Mouse (Mus musculus): ENCODE measurements around the gene Osbp2. TPM values are rescaled to one million over a fixed set of nuclear protein-coding genes. Genes with fewer than 3 reads are reported as not detected.
A peak's percentile ranks its signal among the peaks of the same experiment; 100 is the strongest.

Gene Osbp2
- polyA plus RNA-seq, 1 experiment from 2014 or later: 14.6 TPM

DNA sequence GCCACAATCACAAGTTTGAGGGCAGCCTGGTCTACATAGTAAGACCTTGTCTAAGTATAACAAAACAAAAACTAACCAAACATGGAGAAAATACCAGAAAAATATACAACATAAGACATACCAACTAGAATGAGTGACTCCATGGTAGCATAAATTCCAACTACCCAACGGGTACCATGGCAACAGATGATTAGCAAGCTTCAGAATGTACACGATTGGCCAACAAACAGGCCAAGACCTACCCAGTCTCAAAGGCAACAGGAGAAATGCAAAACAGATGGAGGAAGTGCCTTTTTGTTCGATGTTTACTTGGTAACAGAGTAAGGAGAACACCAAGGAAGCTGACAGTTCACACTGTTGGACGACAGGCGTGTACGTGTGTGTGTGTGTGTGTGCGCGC is 96.7 kb downstream of the Osbp2 start:
- Histone ChIP-seq H3K9me3 (no peaks in the 10 kb centered on the region), H3K4me2 (replicated peaks) (no peak overlapping the region), H3K4me3 (no peak overlapping the region), H3K4me1 (peaks cover 8% of the 10 kb centered on the region), H3K9ac (replicated peaks) (no peak overlapping the region), H3K27me3 (peaks cover 8% of the 10 kb centered on the region; the same call in 1 of the 2 replicates), H3K27ac (replicated peaks) (no peak overlapping the region), H3K36me3 (no peaks in the 10 kb centered on the region)
- WGBS: 81% methylated on average over 8 of the region's 8 CpGs
- no peak for ATAC-seq (replicated peaks)

DNA sequence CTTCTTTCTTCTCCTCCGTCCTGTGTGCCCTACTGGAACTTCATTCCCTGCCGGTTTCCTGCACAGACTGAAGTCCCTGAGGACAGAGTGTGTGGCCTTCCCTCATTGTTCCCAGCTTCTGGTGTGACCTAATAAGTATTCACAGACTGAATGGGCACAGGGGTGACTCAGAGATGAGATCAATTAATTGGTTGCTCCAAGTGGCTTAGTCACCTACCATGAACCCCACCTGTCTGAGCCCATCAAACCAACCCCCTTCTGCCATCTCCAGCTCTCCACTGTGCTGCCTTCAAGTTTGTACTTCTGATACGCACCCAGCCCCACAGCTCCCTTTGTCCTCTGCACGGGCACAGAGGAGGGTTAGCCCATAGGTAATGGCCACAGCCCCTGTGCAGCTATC is 99.4 kb downstream of the Osbp2 start:
- no peak for ATAC-seq (replicated peaks)
- no peak overlapping the region for H3K27ac ChIP-seq (replicated peaks)
- peaks cover 17% of the 10 kb centered on the region for H3K4me1 ChIP-seq
- no peak overlapping the region for H3K4me2 ChIP-seq (replicated peaks)
- H3K36me3 ChIP-seq: no peaks in the 10 kb centered on the region
- WGBS: 24% methylated on average over 4 of the region's 4 CpGs
- peaks cover 24% of the 10 kb centered on the region; the same call in 1 of the 2 replicates for H3K27me3 ChIP-seq
- no peaks in the 10 kb centered on the region for H3K9me3 ChIP-seq
- H3K4me3 ChIP-seq: no peak overlapping the region
- no peak overlapping the region for H3K9ac ChIP-seq (replicated peaks)

DNA sequence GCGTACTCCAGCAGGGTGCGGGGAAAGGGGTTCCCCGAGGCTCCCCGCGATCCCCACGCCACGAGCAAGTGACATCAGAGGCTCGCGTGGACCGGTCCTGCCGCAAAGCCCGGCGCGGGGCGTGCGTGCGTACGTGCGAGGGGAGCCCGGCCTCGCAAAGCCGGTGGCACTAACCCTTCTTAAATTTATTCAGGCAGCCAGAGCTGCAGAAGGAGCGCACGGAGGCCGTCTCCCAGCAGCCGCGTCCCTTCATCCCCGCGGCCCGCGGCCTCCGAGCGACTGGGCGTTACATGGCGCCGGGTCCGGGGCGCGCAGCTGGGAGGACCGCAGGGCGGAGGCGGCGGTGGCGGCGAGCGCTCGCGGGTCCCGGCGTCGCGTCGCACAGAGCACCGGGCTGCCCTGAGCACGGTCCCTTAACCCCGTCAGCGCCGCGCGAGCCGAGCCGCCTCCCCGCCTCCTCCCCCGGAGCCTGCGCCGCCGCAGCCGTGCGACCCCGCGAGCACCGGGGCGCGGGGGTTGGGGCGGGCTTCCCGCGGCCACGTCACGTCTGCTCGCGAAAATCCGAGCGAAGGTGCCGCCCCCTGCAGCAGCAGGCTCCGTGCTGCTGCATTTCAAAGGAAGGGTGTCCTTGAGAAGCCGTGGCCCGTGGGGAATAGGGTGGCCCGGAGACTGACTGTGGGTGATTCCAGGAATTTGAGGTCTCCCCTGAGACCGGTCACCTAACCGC is 101.8 kb downstream of the Osbp2 start:
- under 1% methylated on average over 65 of the region's 90 CpGs for WGBS
- Histone ChIP-seq H3K9me3 (no peaks in the 10 kb centered on the region), H3K36me3 (no peaks in the 10 kb centered on the region), H3K4me1 (peaks cover 17% of the 10 kb centered on the region), H3K27me3 (peaks cover 24% of the 10 kb centered on the region; the same call in 1 of the 2 replicates), H3K4me3 (peak overlapping the region; percentile 67), H3K4me2 (replicated peaks) (peak overlapping the region; percentile 96), H3K27ac (replicated peaks) (peak overlapping the region; percentile 53), H3K9ac (replicated peaks) (peak overlapping the region; percentile 71)
- peak; percentile 82 for ATAC-seq (replicated peaks)

DNA sequence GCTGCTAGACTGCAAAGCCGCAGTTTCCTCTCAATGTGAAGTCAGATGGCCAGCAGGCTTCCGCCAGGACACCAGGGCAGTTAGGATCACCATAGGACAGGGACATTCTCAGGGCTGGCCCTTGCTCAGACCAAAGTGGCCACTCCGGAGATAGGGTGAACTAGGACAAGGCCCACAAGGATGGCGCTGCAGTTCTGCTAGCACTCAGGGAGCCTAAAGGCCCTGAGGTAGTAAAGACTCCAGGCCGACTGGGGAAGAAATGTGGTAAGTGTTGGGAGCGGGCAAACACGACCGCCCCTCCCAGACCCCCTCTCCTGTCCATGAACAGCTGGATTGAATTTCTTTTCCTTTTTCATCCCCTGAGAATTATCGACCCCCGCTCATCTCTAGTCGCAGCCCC is 102.4 kb downstream of the Osbp2 start:
- Histone ChIP-seq H3K4me3 (peak overlapping the region; percentile 67), H3K9ac (replicated peaks) (peak overlapping the region; percentile 71), H3K4me1 (peaks cover 17% of the 10 kb centered on the region), H3K9me3 (no peaks in the 10 kb centered on the region), H3K4me2 (replicated peaks) (peak overlapping the region; percentile 96), H3K27me3 (peaks cover 24% of the 10 kb centered on the region; the same call in 1 of the 2 replicates), H3K27ac (replicated peaks) (no peak overlapping the region), H3K36me3 (no peaks in the 10 kb centered on the region)
- peak; percentile 9; the same call in 1 of the 2 replicates for ATAC-seq (replicated peaks)
- 9% methylated on average over 11 of the region's 11 CpGs for WGBS

DNA sequence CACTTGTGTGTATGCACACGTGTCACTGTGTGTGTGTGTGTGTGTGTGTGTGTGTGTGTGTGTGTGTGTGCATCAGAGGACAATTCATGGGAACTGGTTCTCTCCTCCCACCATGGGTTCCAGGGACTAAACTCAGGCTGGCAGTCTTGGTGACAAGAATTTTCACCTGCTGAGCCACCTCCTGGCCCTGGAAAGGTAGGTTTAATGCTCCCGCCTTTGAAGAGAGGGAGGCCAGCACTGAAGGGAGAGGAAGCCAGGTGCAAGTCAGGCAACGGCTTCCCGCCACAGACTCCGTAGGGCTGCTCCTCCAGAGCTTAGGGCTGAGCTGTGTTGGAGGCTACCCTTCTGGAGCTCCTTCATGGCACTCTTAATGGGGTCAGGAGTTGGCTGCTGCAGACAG is 104.3 kb downstream of the Osbp2 start:
- H3K27me3 ChIP-seq: peaks cover 24% of the 10 kb centered on the region; the same call in 1 of the 2 replicates
- H3K36me3 ChIP-seq: no peaks in the 10 kb centered on the region
- H3K9me3 ChIP-seq: no peaks in the 10 kb centered on the region
- no peak overlapping the region for H3K9ac ChIP-seq (replicated peaks)
- WGBS: 81% methylated on average over 5 of the region's 5 CpGs
- ATAC-seq (replicated peaks): no peak
- no peak overlapping the region for H3K27ac ChIP-seq (replicated peaks)
- peaks cover 16% of the 10 kb centered on the region for H3K4me1 ChIP-seq
- H3K4me3 ChIP-seq: no peak overlapping the region
- H3K4me2 ChIP-seq (replicated peaks): no peak overlapping the region

DNA sequence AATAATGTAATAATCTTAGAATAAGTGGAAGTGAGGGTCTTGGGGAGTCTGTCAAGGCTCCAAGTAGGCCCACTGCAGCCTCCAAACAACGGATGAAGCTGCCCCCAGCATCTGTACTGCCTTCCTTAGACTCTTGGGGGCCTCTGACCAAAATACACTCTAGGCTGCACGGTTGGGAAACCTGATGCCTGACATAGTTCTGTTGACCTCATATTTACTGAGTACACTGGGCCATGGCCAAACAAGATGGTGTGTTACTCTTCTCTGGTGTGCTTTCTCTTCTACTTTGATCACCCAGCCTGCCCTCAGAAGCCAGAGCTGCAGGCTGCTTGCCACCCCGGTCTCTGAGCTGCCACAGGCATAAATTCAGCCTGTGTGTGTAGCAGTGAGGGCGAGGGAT is 108.4 kb downstream of the Osbp2 start:
- Histone ChIP-seq H3K9ac (replicated peaks) (no peak overlapping the region), H3K4me2 (replicated peaks) (no peak overlapping the region)
- WGBS: 73% methylated on average over 4 of the region's 4 CpGs

DNA sequence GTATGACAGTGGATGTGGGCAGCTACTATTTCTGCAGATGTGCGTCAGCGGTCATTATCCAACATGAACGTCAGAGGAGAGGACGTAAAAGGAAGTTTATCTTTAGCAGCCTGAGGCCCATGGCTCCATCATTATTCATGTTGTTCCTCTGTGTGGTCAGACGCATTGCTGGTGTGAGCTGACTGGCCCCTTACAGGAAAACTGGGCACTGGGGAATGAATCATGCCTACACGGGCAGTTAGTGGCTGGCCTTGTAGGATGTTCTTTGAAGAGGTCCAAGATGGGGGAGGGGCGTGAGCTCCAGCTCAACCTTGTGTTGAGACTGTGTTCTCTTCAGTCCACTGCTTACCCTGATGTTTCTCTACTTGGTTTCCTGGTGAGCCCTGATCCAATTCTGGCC is 109.0 kb downstream of the Osbp2 start:
- Histone ChIP-seq H3K4me3 (no peak overlapping the region), H3K27me3 (0 out of 2 replicates have a peak, but pooled peaks cover under 1% of the 10 kb centered on the region), H3K36me3 (no peaks in the 10 kb centered on the region), H3K4me1 (no peaks in the 10 kb centered on the region), H3K27ac (replicated peaks) (no peak overlapping the region), H3K4me2 (replicated peaks) (no peak overlapping the region), H3K9me3 (no peaks in the 10 kb centered on the region), H3K9ac (replicated peaks) (no peak overlapping the region)
- 83% methylated on average over 7 of the region's 7 CpGs for WGBS
- ATAC-seq (replicated peaks): no peak

More for the DNA sequence above, 108.4 kb downstream of the Osbp2 start:
- H3K27ac ChIP-seq (replicated peaks): no peak overlapping the region
- H3K4me3 ChIP-seq: no peak overlapping the region
- no peaks in the 10 kb centered on the region for H3K9me3 ChIP-seq
- no peaks in the 10 kb centered on the region for H3K36me3 ChIP-seq
- 0 out of 2 replicates have a peak, but pooled peaks cover 7% of the 10 kb centered on the region for H3K27me3 ChIP-seq
- no peaks in the 10 kb centered on the region for H3K4me1 ChIP-seq
- ATAC-seq (replicated peaks): no peak

DNA sequence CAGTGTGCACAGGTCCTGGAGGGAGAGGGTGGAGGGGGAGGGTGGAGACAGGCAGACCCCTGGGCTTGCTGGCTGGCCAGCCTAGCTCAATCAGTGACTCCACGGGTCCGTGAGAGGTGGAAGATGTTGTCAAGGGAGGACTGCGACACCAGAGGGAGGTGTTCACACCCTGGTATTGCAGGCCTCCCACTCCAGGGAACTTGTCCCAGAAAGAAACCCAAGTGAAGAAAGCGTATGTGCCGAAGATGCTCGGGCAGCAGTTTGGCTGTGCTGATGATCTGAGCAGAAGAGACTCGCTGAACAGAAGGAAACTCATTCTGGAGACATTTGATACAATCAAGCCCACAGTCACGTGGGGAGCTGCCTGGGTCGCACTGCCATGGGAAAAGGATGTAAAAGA is 109.8 kb downstream of the Osbp2 start:
- Histone ChIP-seq H3K27ac (replicated peaks) (no peak overlapping the region), H3K9ac (replicated peaks) (no peak overlapping the region), H3K36me3 (no peaks in the 10 kb centered on the region), H3K4me1 (no peaks in the 10 kb centered on the region), H3K9me3 (no peaks in the 10 kb centered on the region), H3K27me3 (no peaks in the 10 kb centered on the region), H3K4me3 (no peak overlapping the region), H3K4me2 (replicated peaks) (no peak overlapping the region)
- no peak for ATAC-seq (replicated peaks)
- 66% methylated on average over 9 of the region's 9 CpGs for WGBS

DNA sequence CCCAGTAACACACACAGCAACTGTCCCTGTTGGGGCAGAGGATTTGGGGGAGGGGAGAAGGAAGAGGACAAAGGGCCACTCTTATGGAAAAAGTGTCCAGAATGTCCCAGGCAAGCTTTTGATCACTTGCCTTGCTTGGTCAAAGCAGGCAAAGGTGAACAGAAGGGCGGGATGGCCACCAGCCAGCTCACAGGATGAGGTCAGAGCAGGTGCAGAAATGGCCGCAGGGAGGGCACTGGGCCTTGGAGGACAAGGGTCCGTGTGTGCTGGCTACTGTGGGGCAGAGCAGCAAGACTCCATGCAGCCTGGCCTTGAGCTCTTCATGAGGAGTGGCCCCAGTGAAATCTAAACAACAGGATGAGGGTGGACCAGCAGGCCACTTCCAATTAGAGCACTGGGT is 110.9 kb downstream of the Osbp2 start:
- no peaks in the 10 kb centered on the region for H3K4me1 ChIP-seq
- no peaks in the 10 kb centered on the region for H3K36me3 ChIP-seq
- no peak overlapping the region for H3K27ac ChIP-seq (replicated peaks)
- H3K27me3 ChIP-seq: no peaks in the 10 kb centered on the region
- H3K4me3 ChIP-seq: no peak overlapping the region
- H3K4me2 ChIP-seq (replicated peaks): no peak overlapping the region
- no peak for ATAC-seq (replicated peaks)
- no peak overlapping the region for H3K9ac ChIP-seq (replicated peaks)
- no peaks in the 10 kb centered on the region for H3K9me3 ChIP-seq
- WGBS: 69% methylated on average over 3 of the region's 3 CpGs

DNA sequence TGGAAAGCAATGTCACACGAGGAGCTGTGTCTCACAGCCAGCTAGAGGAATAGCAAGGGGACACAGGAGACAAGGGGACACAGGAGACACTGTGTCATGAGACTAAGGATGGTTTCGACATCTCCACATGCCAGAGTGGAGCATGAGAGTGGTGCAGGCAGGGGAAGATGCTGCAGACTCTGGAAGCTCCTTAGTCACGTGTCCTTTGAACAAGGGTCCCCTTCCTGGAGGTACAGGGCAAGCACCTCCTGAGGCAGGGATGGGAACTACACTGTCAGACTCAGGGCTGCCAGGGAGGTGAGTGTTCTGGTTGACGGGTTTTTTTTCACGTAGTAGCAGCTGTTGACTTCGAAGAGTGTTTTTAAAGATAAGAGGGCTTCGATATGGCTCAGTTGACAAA is 113.9 kb downstream of the Osbp2 start:
- Histone ChIP-seq H3K9me3 (no peaks in the 10 kb centered on the region), H3K9ac (replicated peaks) (no peak overlapping the region), H3K4me2 (replicated peaks) (no peak overlapping the region), H3K36me3 (no peaks in the 10 kb centered on the region), H3K27me3 (no peaks in the 10 kb centered on the region), H3K4me3 (no peak overlapping the region), H3K27ac (replicated peaks) (no peak overlapping the region), H3K4me1 (no peaks in the 10 kb centered on the region)
- WGBS: 40% methylated on average over 7 of the region's 7 CpGs
- no peak for ATAC-seq (replicated peaks)

DNA sequence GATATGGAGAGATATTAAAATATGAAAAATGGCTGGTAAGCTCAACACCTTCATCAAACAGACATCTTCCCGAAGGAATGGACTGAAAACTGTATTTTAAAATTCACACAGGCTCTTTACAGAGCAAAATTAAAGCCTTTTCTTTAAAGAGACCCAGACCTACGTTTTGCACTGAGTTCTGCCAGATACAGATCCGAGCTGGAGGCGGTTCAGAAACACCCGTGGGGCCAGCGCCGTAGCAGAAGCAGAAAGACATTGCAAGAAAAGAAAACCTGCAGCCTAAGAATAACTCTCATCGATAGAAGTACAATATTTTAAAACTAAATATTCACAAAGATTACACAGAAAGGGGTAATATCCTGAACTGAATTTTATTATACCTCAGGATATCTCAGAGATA is 121.3 kb downstream of the Osbp2 start:
- H3K4me2 ChIP-seq (replicated peaks): no peak overlapping the region
- H3K4me1 ChIP-seq: peaks cover 4% of the 10 kb centered on the region; the same call in 1 of the 2 replicates
- no peak for ATAC-seq (replicated peaks)
- no peaks in the 10 kb centered on the region for H3K9me3 ChIP-seq
- H3K27me3 ChIP-seq: no peaks in the 10 kb centered on the region
- no peaks in the 10 kb centered on the region for H3K36me3 ChIP-seq
- H3K4me3 ChIP-seq: no peak overlapping the region
- H3K9ac ChIP-seq (replicated peaks): no peak overlapping the region
- H3K27ac ChIP-seq (replicated peaks): no peak overlapping the region
- 66% methylated on average over 8 of the region's 8 CpGs for WGBS

DNA sequence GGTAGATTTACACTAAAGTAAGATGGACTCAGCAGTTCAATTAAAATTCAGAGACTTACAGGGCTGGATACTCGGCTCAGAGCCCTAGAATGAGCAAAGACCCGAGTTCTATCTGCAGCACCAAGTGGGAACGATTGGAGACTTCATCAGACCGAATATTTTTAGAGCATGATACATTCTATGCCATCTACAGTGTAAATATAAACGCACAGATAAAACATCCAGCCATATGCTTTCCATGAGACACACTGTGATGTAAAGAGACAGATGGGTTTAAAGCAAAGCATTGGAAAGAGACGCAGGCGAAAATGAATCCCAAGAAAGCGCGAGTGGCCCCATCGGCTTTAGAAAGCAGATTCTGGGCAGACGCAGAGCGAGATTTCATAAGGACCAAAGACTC is 122.5 kb downstream of the Osbp2 start:
- Histone ChIP-seq H3K27me3 (no peaks in the 10 kb centered on the region), H3K27ac (replicated peaks) (no peak overlapping the region), H3K4me3 (no peak overlapping the region), H3K4me1 (peaks cover 4% of the 10 kb centered on the region; the same call in 1 of the 2 replicates), H3K9ac (replicated peaks) (no peak overlapping the region), H3K4me2 (replicated peaks) (no peak overlapping the region), H3K36me3 (no peaks in the 10 kb centered on the region), H3K9me3 (no peaks in the 10 kb centered on the region)
- WGBS: 77% methylated on average over 12 of the region's 12 CpGs
- ATAC-seq (replicated peaks): 0 out of 2 replicates have a peak, but pooled peaks have one; percentile 43

DNA sequence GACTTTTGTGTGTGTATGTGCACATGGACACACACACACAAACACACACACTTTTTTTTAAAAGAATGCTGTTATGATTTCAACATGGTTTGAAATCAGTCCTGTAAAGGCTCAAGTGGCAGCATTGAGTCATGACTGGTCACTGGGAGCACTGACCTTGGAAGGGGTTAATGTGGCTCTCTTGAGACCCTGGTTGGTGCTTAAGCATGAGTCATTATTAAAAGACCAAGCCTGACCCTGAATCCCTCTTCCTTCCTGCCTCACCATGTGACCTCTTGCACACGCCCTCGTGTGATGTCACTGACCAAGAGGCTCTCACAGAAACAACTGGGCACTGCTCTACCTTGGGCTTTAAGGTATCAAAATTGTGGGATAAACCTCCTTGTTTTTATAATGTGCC is 124.9 kb downstream of the Osbp2 start:
- no peaks in the 10 kb centered on the region for H3K27me3 ChIP-seq
- H3K9me3 ChIP-seq: no peaks in the 10 kb centered on the region
- no peak overlapping the region for H3K4me2 ChIP-seq (replicated peaks)
- H3K4me1 ChIP-seq: peaks cover 13% of the 10 kb centered on the region
- WGBS: 95% methylated on average over 2 of the region's 2 CpGs
- no peak for ATAC-seq (replicated peaks)
- H3K36me3 ChIP-seq: no peaks in the 10 kb centered on the region
- no peak overlapping the region for H3K9ac ChIP-seq (replicated peaks)
- H3K27ac ChIP-seq (replicated peaks): no peak overlapping the region
- no peak overlapping the region for H3K4me3 ChIP-seq

Data from forebrain, embryonic 15.5 days (tissue).